Mouse (Mus musculus): ENCODE results near the gene Fam90a1b.
"Not testable (repeated sequence)": the region's sequence is repeated elsewhere in the genome, so short reads cannot be mapped to it uniquely, and the experiment has no call there.

Fam90a1b gene

DNA sequence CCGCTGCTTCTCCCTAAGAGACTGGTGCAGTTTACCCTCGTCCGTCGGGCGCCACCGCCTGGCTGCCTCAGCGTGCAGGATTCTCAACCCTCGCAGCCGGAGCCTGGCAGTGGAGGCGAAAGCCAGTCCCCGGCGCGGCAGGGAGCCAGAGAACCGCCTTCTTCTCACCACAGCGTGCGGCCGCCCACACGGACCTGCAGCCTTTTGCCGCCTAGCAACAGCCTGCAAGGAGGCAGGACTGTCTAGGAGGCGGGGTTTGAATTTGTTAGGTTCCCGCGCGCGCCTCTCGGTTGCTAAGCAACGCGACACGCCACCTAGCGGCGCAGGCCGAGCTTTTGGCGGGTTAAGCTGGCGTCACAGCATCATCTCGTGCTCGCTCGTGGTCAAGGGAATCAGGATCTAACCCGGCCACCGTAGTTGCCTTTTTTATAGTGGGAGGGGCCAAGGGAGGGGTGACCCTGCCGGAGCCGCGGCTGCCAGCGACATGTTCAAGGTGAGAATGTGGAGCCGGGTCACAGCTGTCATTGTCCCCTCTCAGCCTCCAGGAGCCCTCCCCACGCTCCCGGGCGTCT, at the start of gene Fam90a1b, which contains the start of gene Apoo:
Gene Fam90a1b (minus strand): TSS at position 108 of the 572 bp plus-strand sequence.
Gene Apoo (plus strand): TSS at position 448 of the 572 bp plus-strand sequence.
- DNase-seq (ENCODE audit: low spot score in 2 of 2) = peak; percentile 97 to 98

DNA sequence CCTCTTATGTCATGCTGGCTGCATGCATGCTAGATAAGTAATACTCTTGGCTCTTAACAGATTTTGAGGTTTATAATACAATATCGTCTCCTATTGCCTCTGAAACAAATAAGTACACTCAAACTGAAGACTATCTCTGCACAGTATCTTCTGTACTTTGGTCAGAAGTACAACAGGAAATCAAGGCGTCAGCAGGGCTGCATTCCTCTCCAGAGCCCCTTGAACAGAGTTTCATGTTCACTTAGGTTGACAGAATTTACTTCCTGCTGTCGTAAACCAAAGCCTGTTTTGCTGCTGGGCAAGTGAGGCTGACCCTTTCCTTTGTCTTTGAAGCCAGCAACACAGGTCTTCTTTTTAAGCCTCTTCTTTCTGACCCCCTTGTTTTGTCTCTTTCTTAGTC, 42.4 kb upstream of the Fam90a1b start:
- no peak for DNase-seq (ENCODE audit: low spot score in 2 of 2)

DNA sequence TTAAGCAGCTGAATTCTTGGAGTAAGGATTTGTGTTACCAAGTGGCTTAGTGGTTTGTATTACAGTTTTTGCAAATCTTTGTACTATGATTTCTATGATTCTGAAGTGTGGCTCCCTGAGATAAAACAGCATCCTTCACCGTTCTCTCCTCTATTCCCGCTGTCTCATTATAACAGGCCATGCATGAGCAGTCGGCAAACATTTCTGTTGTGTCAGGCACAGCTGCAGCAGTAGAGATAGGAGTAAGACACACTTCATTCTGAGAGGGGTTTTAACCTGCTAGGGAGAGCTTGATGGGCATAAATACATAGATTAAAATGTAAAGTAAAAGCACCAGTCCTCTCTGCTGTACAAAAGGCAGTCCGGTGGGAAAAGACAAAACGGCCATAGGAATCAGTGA, 12.2 kb upstream of the Fam90a1b start:
- DNase-seq (ENCODE audit: low spot score in 2 of 2) = no peak

DNA sequence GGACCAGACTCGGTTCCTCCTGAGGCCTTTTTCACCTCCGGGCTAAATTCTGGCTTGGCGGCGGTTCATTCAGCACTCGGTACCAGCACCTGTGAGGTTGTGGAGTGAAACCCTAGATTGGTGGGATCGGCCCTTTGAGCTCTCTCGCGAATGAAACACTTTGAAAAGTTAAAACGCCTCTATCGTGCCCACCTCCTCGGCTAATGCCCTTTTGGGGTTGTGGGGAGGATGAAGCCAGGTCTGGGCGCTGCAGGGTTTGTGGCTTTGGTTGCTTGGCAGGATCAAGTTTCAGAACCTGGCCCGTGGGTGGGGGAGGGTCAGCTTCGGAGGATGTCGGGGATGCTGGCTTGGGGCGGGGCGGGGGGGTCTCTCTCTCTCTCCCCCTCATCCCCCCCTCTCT, 671 bp upstream of the Fam90a1b start:
- no peak for DNase-seq (ENCODE audit: low spot score in 2 of 2)

DNA sequence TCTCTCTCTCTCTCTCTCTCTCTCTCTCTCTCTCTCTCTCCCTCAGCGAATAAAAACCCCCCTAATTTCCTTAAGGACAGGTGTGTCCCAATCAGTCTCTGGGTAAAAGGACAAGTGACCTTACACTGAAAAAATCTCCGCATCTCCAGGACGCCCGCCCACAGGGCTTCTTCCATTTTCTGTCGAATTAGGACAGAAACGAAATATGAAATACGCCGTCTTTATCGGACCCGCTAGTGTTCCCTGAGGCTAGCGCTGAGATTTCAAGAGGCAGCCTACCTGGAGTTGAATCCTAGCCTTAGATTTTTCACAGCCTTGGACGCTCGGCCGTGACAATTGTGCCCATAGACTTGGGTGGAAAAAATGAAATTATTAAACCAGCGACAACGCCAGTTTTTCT, 548 bp downstream of the Fam90a1b start:
- peak; percentile 4 to 5 for DNase-seq (ENCODE audit: low spot score in 2 of 2)

DNA sequence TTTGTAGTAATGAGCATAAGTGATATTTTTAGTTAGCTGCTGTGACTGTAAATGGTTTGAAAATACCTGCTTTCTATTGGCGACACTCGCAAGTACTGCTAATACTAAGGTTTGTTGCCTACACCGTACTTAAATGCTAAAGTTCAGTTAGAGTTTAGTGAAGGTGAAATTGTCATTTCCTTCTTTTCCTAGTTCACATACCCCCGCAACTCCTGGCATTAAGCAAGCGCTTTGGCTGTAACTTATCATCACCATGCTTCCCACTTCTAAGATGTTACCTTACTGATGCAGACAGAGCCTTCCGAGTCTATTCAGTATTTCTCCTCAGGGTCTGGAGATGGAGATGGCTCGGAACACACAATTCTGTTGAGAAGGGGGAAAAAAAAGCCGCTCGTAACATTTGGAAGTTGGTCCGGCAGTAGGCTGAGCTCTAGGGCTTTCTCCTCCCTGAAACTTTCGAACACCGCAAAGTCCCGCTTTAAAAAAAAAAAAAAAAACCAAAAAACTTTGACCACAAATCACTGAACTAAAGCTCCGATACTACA, 1.1 kb downstream of the Fam90a1b start:
- DNase-seq (ENCODE audit: low spot score in 2 of 2) = peak; percentile 1

DNA sequence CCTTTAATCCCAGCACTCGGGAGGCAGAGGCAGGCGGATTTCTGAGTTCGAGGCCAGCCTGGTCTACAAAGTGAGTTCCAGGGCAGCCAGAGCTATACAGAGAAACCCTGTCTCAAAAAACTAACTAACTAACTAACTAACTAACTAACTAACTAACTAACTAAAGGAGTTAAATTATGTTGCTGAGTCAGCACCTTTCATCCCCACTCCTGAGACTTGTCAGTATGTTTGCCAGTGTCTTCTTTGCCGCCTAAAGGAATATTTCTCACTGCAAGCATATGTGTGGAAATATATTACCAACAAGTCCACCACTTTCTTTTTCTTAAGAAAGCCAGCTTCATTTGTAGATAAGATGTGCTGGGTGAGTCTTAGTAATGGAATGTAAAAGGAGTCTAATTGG, 22.9 kb downstream of the Fam90a1b start:
- not testable (repeated sequence) for DNase-seq (ENCODE audit: low spot score in 2 of 2)

DNA sequence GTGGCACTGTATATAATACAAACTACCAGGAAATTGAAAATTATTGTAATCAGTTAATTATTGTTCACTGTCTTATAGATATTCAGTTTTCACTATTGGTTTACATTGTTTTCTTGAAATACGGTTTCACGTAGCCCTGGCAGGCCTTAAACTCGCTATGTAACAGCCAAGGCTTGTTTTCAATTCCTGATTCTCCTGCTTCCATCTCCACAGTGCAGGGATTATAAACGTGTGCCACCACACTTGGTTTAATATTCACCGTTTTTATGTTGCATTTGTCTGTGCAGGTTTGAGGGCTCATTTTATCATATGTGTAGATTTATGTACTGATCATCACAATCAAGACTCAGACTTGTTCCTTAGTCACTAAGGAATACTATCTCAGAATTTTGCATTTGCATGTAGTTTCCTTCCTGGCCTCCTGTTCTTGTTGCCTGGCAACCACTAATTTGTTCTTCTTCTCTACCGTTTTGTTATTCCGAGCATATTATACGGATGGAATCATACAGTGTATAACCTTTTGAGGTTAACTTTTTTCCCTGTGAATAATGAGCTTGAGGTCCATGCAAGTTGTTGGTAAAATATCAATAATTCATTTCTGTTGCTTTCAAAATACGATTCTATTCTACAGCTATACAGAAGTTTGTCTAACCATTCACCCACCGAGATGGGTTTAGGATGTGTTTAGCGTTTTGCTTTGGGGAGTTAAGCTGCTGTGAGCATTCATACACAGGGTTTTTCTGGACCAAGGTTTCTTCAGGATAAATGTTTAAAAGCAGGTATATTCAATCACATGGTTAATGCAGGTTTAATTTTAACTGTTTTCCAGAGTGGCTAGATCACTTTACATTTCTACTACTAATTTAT, 45.3 kb downstream of the Fam90a1b start:
- DNase-seq (ENCODE audit: low spot score in 2 of 2) = no peak

All from natural killer cell, adult 2 months (primary cell).